Mouse (Mus musculus) heart, embryonic 10.5 days (tissue): ENCODE results near the gene Prmt2. TPM values are rescaled to one million over a fixed set of nuclear protein-coding genes. Genes with fewer than 3 reads are reported as not detected.

ENCODE experiments used
- DNase-seq: peaks from one replicate; pipeline ENCODE4 v3.0.0-alpha.2; 2017; ENCODE audit warnings: low spot score
- H3K27ac ChIP-seq: fragments of 300-500 bp; sonication (generic); 2 replicates; pipeline ENCODE4 v1.5.1; 2016; ENCODE audit warnings: mild to moderate bottlenecking
- H3K27me3 ChIP-seq: fragments of 300-500 bp; sonication (generic); 2 replicates; pipeline ENCODE4 v1.6.1; 2016; ENCODE audit warnings: mild to moderate bottlenecking; ENCODE audit not compliant: poor library complexity, insufficient read depth, severe bottlenecking
- H3K36me3 ChIP-seq: fragments of 300-500 bp; sonication (generic); 2 replicates; pipeline ENCODE4 v1.6.1; 2016; ENCODE audit warnings: mild to moderate bottlenecking, moderate library complexity
- H3K4me1 ChIP-seq: fragments of 300-500 bp; sonication (generic); 2 replicates; pipeline ENCODE4 v1.6.1; 2016; ENCODE audit warnings: mild to moderate bottlenecking
- H3K4me3 ChIP-seq: fragments of 300-500 bp; sonication (generic); 2 replicates; pipeline ENCODE4 v1.5.1; 2016; ENCODE audit warnings: mild to moderate bottlenecking, moderate library complexity
- H3K9me3 ChIP-seq: fragments of 300-500 bp; sonication (generic); 2 replicates; pipeline ENCODE4 v1.6.1; 2016; ENCODE audit warnings: mild to moderate bottlenecking, moderate library complexity
- WGBS: fragments of 180-500 bp; shearing (Covaris S2); methylation state at CpG from one replicate; pipeline ENCODE4 v1.1.7; 2016; 5-methylcytosine and 5-hydroxymethylcytosine counted together
- polyA plus RNA-seq: library from polyadenylated mRNA; unstranded; fragments of >200 nt; fragmentation: Nextera tagmentation; extraction: Ambion mirVana; gene quantifications from 2 replicates; pipeline ENCODE4 v1.2.1, GENCODE M21; 2016

The Prmt2 gene
- 57.3 and 63.0 TPM in 2 replicates for polyA plus RNA-seq

DNA sequence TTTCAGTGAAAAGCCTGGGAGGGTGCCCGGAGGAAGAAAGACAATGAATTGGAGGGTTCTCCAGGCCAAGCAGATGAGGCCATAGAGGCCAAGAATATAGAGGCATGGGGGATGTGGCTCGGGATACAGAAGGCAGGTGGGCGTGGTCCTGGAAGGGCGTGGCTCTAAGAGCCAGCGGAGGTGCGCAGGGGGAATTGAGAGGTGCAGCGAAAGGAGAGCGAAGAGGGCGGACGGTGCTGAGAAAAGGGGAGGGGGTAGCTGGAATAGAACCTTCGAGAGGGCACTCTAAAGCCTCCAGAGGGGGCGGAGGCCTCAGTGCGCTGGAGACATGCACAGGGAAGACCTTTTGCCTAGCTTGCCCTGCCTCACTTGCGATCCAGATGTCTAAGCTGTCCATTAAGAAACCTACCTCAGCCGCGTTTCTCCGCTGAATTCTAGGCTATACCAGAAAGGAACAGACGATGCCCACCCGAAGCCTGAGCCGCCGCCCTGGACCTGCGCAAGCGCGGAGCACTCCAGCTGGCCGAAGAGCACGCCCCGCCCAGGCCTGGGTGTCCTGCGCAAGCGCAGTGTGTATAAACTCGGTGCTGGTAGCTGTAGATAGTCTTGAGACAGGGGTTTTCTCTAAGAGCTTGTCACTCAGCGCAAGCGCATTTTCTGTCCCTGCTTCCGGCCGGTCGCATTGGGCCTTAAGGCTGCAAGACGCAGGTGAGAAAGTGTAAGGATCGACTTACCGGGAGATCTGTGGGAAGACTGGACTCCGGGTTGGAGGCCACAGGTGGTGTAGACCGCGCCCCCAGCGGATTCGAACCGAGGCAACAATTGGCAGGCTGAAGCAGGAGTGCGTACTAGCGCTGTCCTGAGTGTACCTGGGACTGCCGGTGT is at the start of gene Prmt2:
Prmt2 (minus strand) TSS at position 525 of the 885 bp plus-strand sequence.
- under 1% methylated on average over 46 of the region's 47 CpGs for WGBS
- no peaks in the 10 kb centered on the region for H3K9me3 ChIP-seq

GRCm38 (mm10) chr10:76278541-76279097 is 41.0 kb upstream of the Prmt2 start:
- Histone ChIP-seq H3K4me3 (no peak overlapping the region), H3K27ac (no peak overlapping the region), H3K9me3 (no peaks in the 10 kb centered on the region), H3K27me3 (no peaks in the 10 kb centered on the region), H3K36me3 (peaks cover 83% of the 10 kb centered on the region), H3K4me1 (no peaks in the 10 kb centered on the region)
- no peak for DNase-seq
- 65% methylated on average over 5 of the region's 5 CpGs for WGBS

More for the DNA sequence above, at the start of gene Prmt2:
- no peaks in the 10 kb centered on the region for H3K27me3 ChIP-seq
- peak within 1 kb of the TSS; percentile 80 for H3K4me3 ChIP-seq
- peak; percentile 97 for DNase-seq
- peak within 1 kb of the TSS; percentile 85 for H3K27ac ChIP-seq
- H3K36me3 ChIP-seq = peaks cover 9% of the 10 kb centered on the region; the same call in 1 of the 2 replicates
- peaks cover 33% of the 10 kb centered on the region for H3K4me1 ChIP-seq

GRCm38 (mm10) chr10:76275256-76275655 is 37.6 kb upstream of the Prmt2 start:
- H3K4me1 ChIP-seq = no peaks in the 10 kb centered on the region
- peaks cover 89% of the 10 kb centered on the region for H3K36me3 ChIP-seq
- no peak overlapping the region for H3K27ac ChIP-seq
- H3K4me3 ChIP-seq = no peak overlapping the region
- H3K27me3 ChIP-seq = no peaks in the 10 kb centered on the region
- no peak for DNase-seq
- WGBS = 73% methylated on average over 10 of the region's 10 CpGs
- no peaks in the 10 kb centered on the region for H3K9me3 ChIP-seq

- no peaks in the 10 kb centered on the region for H3K9me3 ChIP-seq
- peaks cover under 1% of the 10 kb centered on the region; the same call in 1 of the 2 replicates for H3K4me1 ChIP-seq
- no peak overlapping the region for H3K27ac ChIP-seq
- no peak for DNase-seq
- H3K4me3 ChIP-seq = no peak overlapping the region
- 42% methylated on average over 8 of the region's 8 CpGs for WGBS
- H3K36me3 ChIP-seq = peaks cover 93% of the 10 kb centered on the region
- H3K27me3 ChIP-seq = no peaks in the 10 kb centered on the region
Observed at GRCm38 (mm10) chr10:76271238-76271637, 33.6 kb upstream of the Prmt2 start.

DNA sequence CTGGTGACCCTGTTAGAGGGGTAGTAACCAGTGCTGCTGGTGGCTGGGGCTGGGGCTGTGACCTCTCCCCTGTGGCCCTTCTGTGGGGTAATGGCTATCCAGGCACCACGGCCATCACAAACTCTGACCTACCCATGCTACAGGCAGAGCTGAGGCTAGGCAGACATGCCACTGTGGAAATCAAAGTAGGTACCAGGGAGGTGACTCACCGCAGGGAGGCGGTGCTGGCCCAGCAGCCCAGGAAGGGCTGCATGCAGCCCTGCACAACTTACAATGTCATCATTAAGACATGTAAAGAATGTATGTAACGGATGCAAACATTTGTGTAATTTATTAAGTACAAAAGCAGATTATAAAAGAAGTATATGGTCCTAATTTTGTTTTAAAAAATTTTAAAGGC is 24.8 kb upstream of the Prmt2 start:
- WGBS = 44% methylated on average over 4 of the region's 4 CpGs
- Histone ChIP-seq H3K4me1 (peaks cover 32% of the 10 kb centered on the region), H3K4me3 (no peak overlapping the region)

GRCm38 (mm10) chr10:76261447-76261846 is 23.8 kb upstream of the Prmt2 start:
- Histone ChIP-seq H3K4me1 (peaks cover 37% of the 10 kb centered on the region), H3K36me3 (peaks cover 25% of the 10 kb centered on the region), H3K9me3 (no peaks in the 10 kb centered on the region), H3K27me3 (no peaks in the 10 kb centered on the region), H3K27ac (no peak overlapping the region), H3K4me3 (no peak overlapping the region)
- WGBS = 65% methylated on average over 3 of the region's 3 CpGs
- DNase-seq = no peak

More for the DNA sequence above, 24.8 kb upstream of the Prmt2 start:
- DNase-seq = no peak
- Histone ChIP-seq H3K36me3 (peaks cover 34% of the 10 kb centered on the region), H3K27ac (no peak overlapping the region), H3K9me3 (no peaks in the 10 kb centered on the region), H3K27me3 (no peaks in the 10 kb centered on the region)

- Histone ChIP-seq H3K27ac (no peak overlapping the region), H3K4me1 (peaks cover 35% of the 10 kb centered on the region), H3K27me3 (no peaks in the 10 kb centered on the region), H3K4me3 (no peak overlapping the region), H3K36me3 (peaks cover 16% of the 10 kb centered on the region), H3K9me3 (no peaks in the 10 kb centered on the region)
- DNase-seq = no peak
- WGBS = 60% methylated on average over 11 of the region's 11 CpGs
Observed at GRCm38 (mm10) chr10:76260358-76261059, 22.8 kb upstream of the Prmt2 start.

DNA sequence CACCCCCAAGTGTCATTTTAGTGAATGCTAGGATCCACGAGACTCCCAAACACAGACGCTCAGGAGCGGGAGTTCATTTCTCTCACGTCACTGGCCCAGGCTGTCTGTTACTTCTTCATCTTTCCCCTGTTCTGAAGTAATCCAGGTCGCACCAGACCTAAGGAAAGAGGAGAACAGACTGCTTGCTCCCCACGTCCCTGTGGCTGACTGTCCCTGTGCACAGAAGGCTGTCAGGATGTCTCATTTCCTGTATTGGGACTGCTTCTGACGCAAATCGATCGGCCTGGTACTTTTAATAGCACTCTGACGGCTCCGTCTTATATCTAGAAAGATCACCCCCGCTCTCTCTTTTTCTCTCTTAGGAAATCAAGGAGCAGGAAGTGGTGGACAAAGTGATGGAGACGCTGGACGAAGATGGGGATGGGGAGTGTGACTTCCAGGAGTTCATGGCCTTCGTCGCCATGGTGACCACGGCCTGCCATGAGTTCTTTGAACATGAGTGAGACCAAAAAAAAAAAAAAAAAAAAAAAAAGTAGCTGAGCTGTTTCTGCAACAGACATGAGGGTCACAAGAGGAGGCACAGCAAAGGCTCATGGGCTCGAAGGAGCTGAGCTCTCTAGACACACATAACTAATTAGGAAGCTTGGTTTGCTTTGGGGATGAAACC is 22.0 kb upstream of the Prmt2 start:
- DNase-seq = no peak
- 77% methylated on average over 18 of the region's 18 CpGs for WGBS
- no peaks in the 10 kb centered on the region for H3K27me3 ChIP-seq
- no peaks in the 10 kb centered on the region for H3K9me3 ChIP-seq
- H3K36me3 ChIP-seq = peaks cover 8% of the 10 kb centered on the region
- H3K27ac ChIP-seq = no peak overlapping the region
- H3K4me3 ChIP-seq = no peak overlapping the region
- peaks cover 36% of the 10 kb centered on the region for H3K4me1 ChIP-seq

DNA sequence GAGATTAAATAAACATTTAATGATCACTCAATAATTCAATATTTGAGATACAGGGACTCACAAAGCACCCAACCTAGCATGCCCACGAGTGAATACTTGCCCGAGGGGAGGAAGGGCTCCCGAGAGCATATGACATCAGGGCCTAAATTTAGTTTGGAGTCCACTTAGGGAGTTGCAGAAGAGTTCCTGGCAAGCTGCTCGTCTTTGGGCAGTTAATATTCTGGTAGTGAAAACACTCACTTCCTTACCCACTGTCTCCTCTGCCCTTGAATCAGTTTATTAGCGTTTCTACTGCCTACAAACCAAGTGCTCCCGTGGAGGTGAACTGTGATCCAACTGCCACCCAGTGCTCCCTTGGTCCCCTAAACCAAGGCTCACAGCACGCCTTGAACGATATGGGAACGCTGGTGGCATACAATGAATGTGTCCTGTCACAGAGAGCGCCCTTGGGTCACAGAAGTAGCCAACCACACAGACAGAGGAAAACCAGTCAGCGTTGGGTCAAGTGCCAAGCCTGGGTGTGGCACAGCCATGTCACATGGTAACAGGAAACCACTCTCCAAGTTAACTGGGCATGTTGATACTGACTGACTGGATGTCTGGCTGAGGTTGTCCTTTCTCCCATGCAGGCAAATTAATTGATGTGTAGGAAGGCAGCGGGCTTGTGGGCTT is 20.2 kb upstream of the Prmt2 start:
- Histone ChIP-seq H3K36me3 (peaks cover 2% of the 10 kb centered on the region; the same call in 1 of the 2 replicates), H3K27me3 (peaks cover 7% of the 10 kb centered on the region; the same call in 1 of the 2 replicates), H3K4me3 (no peak overlapping the region), H3K4me1 (peaks cover 36% of the 10 kb centered on the region), H3K27ac (peak overlapping the region; percentile 17; the same call in 1 of the 2 replicates), H3K9me3 (no peaks in the 10 kb centered on the region)
- WGBS = 67% methylated on average over 12 of the region's 12 CpGs
- no peak for DNase-seq

GRCm38 (mm10) chr10:76257231-76257630 is 19.6 kb upstream of the Prmt2 start:
- H3K36me3 ChIP-seq = peaks cover under 1% of the 10 kb centered on the region; the same call in 1 of the 2 replicates
- peaks cover 7% of the 10 kb centered on the region; the same call in 1 of the 2 replicates for H3K27me3 ChIP-seq
- peaks cover 35% of the 10 kb centered on the region for H3K4me1 ChIP-seq
- H3K27ac ChIP-seq = peak overlapping the region; percentile 6; the same call in 1 of the 2 replicates
- DNase-seq = no peak
- H3K9me3 ChIP-seq = no peaks in the 10 kb centered on the region
- H3K4me3 ChIP-seq = no peak overlapping the region
- WGBS = 70% methylated on average over 7 of the region's 7 CpGs

DNA sequence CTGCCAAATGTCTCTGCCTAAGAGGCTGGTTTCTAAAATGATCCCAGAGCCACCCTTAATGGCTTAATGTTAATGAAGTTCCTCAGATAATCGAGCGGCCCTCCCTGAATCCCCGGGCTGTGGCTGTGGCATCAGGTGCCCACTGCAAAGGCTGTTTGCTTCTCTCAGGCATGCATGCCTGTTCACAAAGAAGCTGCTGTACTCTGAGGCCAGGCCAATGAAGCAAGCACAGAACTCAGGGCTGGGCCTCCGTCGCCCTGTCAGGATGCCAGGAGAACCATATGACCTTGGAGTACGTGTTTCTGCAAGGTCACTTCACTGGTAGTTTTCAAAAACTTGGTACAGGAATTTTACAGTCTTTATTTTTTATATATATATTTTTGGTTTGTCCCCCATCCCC is 18.0 kb upstream of the Prmt2 start:
- Histone ChIP-seq H3K9me3 (no peaks in the 10 kb centered on the region), H3K36me3 (no peaks in the 10 kb centered on the region; the same call in 1 of the 2 replicates), H3K27ac (no peak overlapping the region), H3K4me1 (peaks cover 28% of the 10 kb centered on the region), H3K4me3 (no peak overlapping the region), H3K27me3 (peaks cover 7% of the 10 kb centered on the region; the same call in 1 of the 2 replicates)
- peak; percentile 65 for DNase-seq
- 73% methylated on average over 6 of the region's 6 CpGs for WGBS

GRCm38 (mm10) chr10:76253536-76253935 is 15.9 kb upstream of the Prmt2 start, which contains the start of gene S100b:
S100b (plus strand) TSS chr10:76253853.
- WGBS = 67% methylated on average over 4 of the region's 4 CpGs
- Histone ChIP-seq H3K4me3 (no peak within 1 kb of the TSS), H3K9me3 (no peaks in the 10 kb centered on the region), H3K4me1 (peaks cover 16% of the 10 kb centered on the region), H3K27me3 (peaks cover 7% of the 10 kb centered on the region; the same call in 1 of the 2 replicates), H3K36me3 (no peaks in the 10 kb centered on the region), H3K27ac (no peak within 1 kb of the TSS)
- DNase-seq = peak; percentile 47
